Mouse (Mus musculus): ENCODE results near the gene Itln1. TPM values are rescaled to one million over a fixed set of nuclear protein-coding genes. Genes with fewer than 3 reads are reported as not detected.

Itln1 gene
- not detected for total RNA-seq (2021)
- long read RNA-seq, experiment 1, result 0 reads
- long read RNA-seq, experiment 2, result 0 reads

GRCm38 (mm10) chr1:171535194-171535593 is at the start of gene Itln1:
Gene Itln1, minus strand, starts transcription at chr1:171535294.
- no peak for DNase-seq

DNA sequence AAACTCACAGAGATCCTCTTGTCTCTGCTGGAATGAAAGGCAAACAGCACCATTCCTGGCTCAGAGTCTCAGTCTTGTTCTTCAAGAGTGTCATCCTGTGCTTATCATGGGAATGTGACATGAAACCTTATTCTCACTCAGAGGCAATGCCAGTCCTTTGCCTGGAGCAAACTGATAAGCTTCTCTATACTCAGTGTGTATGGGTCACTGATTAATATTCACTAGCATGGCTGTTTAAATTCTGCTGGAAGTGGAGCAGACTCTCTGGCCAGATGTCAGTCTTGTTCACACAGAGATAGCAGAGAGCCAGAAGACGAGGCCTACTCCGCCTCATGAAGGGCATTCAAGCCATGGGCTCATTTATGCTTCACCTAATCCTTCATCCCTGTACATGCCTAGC is 49.5 kb upstream of the Itln1 start:
- no peak for DNase-seq

DNA sequence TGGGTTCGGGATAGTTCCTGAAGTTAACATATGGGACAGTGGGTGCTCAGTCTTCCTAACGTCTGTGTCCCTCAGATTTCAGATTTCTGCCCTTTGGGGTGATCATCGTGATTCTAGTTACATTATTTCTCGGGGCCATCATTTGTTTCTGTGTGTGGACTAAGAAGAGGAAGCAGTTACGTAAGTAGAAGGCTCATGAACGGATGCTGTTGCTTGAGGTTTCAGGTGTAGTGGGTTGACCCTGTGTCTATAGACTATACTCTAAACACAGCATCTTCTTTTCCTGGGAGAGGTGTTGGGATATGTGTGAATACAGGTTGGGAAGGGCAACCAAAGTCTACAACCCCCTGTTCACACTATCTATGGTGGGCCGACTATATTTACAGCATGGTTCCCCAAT is 42.1 kb upstream of the Itln1 start:
- no peak for DNase-seq

DNA sequence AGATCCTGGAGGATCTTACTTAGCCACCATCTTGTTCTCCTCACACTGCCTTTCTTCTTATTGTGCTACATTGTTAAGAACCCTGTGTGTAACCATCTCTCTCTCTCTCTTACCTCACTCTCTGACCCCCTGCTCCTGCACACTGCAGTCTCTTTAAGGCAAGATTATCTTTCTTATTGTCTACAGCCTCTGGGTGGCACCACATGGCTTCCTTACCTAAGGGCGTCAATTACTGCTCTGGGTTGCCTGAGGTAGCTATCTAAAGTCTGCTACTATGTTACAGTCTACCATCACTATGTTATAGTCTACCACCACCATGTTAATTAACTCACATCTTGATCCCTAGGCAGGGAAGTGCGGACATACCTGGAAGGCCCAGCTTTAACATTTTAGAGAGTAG is 33.3 kb upstream of the Itln1 start:
- no peak for DNase-seq

GRCm38 (mm10) chr1:171566777-171567176 is 31.7 kb upstream of the Itln1 start:
- DNase-seq, result peak; percentile 59 to 77

- no peak for DNase-seq
Measured at GRCm38 (mm10) chr1:171565888-171566287, 30.8 kb upstream of the Itln1 start.

DNA sequence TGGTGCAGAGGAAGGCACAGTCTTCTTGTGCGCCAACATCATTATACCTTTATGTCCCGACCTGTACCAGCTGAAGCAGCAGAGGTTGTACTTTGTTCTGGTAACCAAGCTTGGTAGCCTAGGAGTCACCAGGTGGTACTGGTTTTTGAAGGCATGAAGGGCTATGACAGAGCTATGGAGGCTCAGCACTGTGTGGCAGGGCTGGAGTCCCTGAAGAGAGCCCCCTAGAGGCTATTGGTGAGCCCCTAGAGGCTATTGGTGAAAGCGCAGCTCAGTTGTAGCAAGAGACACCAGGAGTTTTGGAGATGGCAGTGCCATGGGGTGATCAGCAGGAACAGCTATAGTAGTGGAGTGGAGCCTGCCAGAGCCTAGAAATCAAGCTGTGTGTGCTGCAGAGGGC is 29.2 kb upstream of the Itln1 start:
- peak; percentile 13 to 26 for DNase-seq

GRCm38 (mm10) chr1:171563042-171563441 is 27.9 kb upstream of the Itln1 start:
- no peak for DNase-seq

GRCm38 (mm10) chr1:171561639-171562225 is 26.6 kb upstream of the Itln1 start:
- no peak for DNase-seq

- DNase-seq, result no peak
Measured at GRCm38 (mm10) chr1:171561200-171561599, 26.1 kb upstream of the Itln1 start.

DNA sequence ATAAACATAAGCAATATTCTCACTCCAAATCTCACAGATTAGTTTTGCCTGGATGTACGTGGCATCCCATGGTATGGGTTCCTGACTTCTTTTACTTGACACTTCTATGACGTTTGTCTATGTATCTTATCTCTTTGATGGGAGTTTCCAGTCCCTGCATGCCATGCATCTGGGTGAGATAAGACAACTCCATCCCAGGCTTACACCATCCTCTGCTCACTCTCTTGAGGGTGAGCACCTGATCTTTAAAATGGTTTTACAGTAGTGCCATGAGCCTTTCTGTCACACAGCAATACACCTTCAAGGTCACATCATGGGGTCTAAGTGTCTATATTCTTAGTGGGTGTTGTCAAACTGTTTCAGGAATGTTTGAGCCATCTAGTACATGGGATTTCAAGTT is 25.2 kb upstream of the Itln1 start:
- no peak for DNase-seq

GRCm38 (mm10) chr1:171558898-171559297 is 23.8 kb upstream of the Itln1 start, which contains the start of gene Cd244a:
Gene Cd244a, plus strand, starts transcription at chr1:171559193.
- no peak for DNase-seq

DNA sequence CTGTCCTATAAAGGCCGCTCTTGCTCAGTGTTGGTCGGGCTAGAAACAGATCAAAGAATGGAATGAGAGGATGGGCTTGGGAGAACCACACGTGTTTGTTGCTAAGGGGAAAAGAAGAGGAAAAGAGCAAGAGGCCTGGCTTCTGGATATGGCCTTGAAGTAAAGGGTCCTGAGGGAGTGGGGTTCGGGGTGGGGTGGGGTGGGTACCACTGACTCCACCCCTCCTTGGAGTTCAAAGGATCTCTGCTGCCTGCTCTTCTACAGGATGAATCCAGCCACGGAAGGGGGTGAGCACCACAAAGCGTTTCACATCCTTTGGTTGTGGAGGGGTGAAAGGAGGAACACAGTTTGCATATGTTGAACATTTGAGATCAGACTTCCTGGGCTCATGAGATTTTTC is 23.3 kb upstream of the Itln1 start:
- DNase-seq, result no peak

DNA sequence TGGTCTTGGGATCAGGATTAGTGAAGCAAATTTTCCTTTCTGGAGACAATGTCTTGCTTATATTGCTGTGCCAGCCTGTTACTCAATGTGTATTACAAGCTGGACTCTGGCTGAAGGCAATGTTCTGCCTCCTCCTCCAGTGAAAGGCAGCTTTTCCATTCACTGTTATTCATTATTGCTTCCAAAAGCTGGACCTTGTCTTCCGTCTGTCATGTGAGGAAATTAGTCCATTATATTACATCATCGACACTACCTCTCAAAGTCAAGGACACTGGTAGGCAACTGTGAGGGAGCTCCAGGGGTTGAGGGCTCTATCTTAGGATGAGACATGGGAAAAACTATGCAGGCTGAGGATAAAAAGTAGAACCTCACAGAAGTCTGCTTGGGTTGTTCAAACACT is 21.3 kb upstream of the Itln1 start:
- DNase-seq, result no peak

DNA sequence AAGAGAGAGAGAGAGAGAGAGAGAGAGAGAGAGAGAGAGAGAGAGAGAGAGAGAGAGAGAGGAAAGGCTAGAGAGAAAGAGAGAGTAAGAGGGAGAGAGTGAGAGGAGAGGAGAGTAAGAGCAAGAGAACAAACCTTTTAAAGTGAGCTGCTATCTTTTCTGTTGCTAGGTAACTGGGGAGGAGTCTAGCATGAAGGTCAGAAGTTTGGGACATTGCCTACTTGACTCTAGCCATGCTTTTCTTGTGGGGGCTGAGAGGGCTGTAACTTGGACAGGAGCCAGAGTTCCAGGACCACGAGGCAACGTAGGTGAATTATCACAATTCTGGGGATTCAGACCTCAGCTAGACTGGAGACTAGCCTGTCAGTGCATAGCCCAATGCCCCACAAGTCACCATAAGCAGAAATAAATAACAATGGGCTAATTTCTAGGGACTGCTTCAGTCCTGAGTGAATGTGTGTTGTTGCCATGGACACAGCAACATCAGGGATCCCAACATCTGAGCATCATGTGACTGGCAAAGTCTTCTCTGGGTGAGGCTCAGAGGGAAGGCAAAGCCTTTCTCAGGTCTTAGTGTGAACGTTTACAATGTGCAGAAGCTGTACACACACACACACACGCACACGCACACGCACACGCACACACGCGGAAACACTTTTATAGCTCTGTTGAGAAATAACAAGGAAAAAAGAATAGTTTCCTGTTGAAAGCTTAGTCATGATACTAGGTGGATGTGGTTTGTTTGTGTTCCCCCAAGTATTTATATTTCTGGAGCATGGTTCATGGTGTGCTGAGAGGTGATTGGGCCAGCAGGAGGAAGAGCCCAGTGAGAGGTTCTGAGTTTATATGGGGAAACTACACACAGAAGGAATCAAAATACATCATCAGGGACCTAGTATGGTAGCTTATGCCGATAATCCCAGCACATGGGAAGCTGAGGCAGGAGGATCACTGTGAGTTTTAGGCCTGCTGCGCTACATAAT is 18.6 kb upstream of the Itln1 start:
- DNase-seq, result no peak

DNA sequence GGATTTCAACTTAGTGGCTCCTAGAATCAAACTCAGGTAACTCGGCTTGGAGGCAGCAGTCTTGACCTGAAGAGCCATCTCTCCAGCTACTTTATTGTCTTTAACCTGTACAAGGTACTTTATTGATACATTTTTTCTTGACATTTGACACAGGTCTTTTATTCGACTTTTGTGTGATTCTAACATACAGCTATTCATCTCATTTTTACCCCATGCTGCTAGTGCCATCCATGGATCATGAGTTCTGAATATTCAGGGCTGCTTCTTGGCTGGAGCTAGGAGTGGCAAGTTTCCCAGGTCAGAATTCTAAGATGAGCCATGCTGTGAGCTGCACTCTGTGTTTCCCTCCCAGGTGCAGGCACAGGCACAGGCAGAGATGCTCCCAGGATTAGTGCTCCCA is 17.1 kb upstream of the Itln1 start:
- no peak for DNase-seq

GRCm38 (mm10) chr1:171551326-171551725 is 16.2 kb upstream of the Itln1 start:
- DNase-seq, result no peak

DNA sequence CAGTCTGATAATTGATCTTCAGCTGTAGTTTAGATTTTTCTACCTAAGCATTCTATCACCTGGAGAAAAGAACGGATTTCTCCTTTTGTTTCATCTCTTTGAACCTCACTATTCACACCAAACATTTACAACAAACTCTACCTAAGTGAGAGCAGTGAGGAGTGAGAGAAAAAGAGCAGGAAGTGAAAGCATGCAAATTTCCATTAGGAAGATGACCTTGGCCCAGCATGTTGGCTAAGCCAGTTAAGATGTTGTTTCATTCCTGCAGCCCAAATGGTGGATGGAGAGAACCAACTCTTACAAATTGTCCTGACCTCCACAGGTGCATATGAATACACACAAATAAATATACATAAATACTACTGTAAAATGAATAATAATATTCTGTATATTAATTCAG is 5.6 kb upstream of the Itln1 start:
- DNase-seq, result no peak

DNA sequence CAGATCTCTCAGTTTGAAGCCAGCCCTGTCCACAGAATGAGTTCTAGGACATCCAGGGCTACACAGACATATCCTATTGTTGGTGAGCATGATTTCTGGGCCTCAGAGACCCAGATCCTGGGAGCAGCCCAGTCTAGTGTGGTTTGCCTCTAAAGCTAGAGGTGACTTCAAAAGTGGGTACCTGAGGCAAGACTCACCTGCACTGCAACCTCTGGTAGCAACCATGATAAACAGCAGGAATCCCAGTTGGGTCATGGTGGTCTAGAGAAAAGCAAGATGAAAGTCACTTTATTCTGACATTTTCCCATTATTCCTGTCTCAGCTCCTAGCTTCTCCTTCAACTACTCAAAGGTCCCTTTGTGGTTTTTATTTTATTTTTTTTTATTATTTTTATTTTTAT is 537 bp downstream of the Itln1 start:
- DNase-seq, result no peak

GRCm38 (mm10) chr1:171532830-171533229 is 2.3 kb downstream of the Itln1 start:
- no peak for DNase-seq

DNA sequence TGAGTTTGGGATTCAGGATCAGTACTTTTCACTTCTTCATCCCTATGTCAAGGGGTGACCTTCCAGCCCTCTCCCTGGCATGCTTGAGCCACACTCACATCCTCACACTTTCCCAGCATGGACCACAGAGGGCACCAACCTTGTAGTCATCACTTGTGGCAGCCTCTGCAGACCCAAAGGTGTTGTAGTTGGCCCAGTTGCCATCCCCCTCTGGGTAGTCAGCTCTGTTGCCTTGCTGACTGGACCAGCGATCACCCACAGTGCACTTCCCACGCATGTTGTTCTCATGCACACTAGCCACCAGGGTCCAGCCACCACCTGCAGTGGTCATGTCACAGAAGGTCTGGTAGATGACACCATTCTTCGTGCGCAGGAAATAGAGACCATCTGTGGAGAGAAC is 3.7 kb downstream of the Itln1 start:
- no peak for DNase-seq

- DNase-seq, result no peak
Measured at GRCm38 (mm10) chr1:171515557-171515956, 19.5 kb downstream of the Itln1 start.

- no peak for DNase-seq
Measured at GRCm38 (mm10) chr1:171515039-171515438, 20.1 kb downstream of the Itln1 start.

DNA sequence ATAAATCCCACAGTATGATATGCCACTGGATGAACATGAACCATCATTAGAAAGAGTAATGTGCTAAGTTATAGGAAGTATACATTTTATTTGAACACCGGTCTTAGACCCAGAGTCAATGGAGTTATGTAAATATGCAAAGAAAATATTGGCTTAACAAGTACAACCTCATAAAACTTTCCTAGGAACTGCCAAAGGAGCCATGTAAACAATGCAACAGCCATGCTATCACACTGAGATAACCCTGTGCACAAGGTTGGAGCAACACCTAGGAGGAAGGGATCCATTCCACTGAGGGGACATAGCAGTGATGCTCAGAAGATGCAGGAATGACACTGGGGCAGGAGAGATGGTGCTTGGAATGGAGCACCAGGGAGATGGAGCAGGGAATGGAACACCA is 21.3 kb downstream of the Itln1 start:
- DNase-seq, result no peak
